Mouse (Mus musculus) heart, postnatal 0 days (tissue): ENCODE measurements at regions not wholly inside any gene's neighbourhood (a gene's known extent, or its start where the extent isn't known, plus 50 kb on each side); places are given as distances from the start of the nearest gene placed in this dataset.

ENCODE experiments used
- CTCF ChIP-seq: IDR thresholded peaks from 2 replicates; pipeline ENCODE4 v1.5.1; 2016; ENCODE audit warnings: antibody characterized with exemption, control low read depth, low read depth
- EP300 ChIP-seq: IDR thresholded peaks from 2 replicates; pipeline ENCODE4 v1.6.1; 2016; ENCODE audit warnings: antibody characterized with exemption, low read depth

- TF ChIP-seq CTCF (peak; percentile 84), EP300 (no peak)
Measured at GRCm38 (mm10) chr6:58772014-58772413, 59.3 kb upstream of the Herc3 start.
